Mouse (Mus musculus): ENCODE data around the gene Ckap5. TPM values are rescaled to one million over a fixed set of nuclear protein-coding genes. Genes with fewer than 3 reads are reported as not detected.
"Not testable (repeated sequence)": the region's sequence is repeated elsewhere in the genome, so short reads cannot be mapped to it uniquely, and the experiment has no call there.

The Ckap5 gene
- 100 to 1,000 TPM; 120 to 134 TPM for total RNA-seq (2021)
- long read RNA-seq, experiment 1, full-length matches to known transcripts: 66 of 159 reads
- long read RNA-seq, experiment 1, partial matches to known transcripts: 67 of 159 reads
- long read RNA-seq, experiment 1, other reads (novel, unspliced or antisense): 26 of 159 reads
- long read RNA-seq, experiment 2, full-length matches to known transcripts: 51 of 156 reads
- long read RNA-seq, experiment 2, partial matches to known transcripts: 84 of 156 reads
- long read RNA-seq, experiment 2, other reads (novel, unspliced or antisense): 21 of 156 reads

DNA sequence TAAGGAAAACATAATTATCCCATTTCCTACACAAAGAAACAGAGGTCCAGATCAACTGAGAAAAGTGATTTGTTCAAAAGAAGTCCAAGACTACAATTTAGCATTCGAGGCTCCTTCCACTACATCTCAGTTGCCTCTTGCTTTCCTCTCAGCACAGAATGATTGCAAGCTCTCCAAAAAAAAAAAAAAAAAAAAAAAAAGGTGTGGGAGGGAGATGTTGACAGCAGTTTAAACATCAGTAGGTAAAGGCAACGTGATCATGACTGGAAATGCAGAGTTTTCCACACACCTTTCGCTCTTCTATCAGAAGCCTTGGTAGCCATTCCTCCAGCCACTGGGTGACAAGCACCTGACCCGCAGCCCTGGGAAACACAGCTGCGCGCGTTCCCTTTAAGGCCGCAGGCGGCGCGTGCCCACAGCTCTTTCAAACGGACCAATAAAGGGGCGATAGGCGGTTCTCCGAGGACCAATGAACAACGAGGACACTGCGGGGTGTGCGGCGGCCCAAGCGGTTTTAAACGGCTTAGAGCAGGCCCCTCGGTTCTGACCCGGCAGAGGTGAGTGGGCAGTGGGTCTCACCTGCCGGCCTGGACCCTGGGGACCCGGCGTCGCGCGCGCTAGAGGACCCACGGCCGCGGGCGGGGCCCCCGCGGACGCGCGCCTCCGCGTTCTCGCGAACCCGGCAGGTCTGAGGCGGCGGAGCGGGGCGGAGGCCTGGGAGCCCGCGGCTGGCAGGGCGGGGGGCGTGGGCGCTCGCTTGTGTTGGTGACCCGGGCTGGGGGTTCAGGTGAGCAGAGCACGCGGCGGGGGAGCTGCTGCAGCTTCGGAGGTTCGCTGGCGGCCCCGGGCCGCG, at the start of gene Ckap5:
TSS of gene Ckap5 (plus strand) at position 469 of the 853 bp plus-strand sequence.
- peak within 1 kb of the TSS; percentile 92 for H3K4me3 ChIP-seq
- DNase-seq (ENCODE audit: extremely low spot score in 1 of 2, low spot score in 2 of 2): peak; percentile 92
- intact Hi-C loops (cut with DNase I): no loop called here
- TF ChIP-seq CTCF (IDR thresholded peaks at IDR 0.05): peak; percentile 59
- H3K27ac ChIP-seq: peak within 1 kb of the TSS; percentile 86

DNA sequence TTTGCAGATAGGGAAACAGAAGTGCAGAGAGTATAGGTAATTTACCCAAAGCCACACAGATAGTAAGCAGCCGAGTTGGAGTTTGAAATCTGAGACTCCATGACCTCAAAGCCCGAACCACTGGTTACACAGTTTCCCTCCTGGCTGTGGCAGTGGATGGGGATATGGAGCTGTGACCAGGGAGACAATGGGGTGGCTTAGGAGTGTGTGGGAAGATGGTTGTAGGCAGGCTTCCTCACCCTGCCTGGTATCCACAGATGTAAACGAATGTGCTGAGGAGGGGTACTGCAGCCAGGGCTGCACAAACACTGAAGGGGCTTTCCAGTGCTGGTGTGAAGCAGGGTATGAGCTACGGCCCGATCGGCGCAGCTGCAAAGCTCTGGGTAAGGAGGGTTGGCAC, 49.7 kb upstream of the Ckap5 start:
- Histone ChIP-seq H3K4me3 (no peak overlapping the region), H3K27ac (no peak overlapping the region)
- DNase-seq (ENCODE audit: extremely low spot score in 1 of 2, low spot score in 2 of 2): no peak
- intact Hi-C loops (cut with DNase I): loop anchor here (1.0 kb wide), 2 partner anchors 18 to 149 kb away; no protein-coding TSS in a partner anchor
- TF ChIP-seq CTCF (IDR thresholded peaks at IDR 0.05): no peak

DNA sequence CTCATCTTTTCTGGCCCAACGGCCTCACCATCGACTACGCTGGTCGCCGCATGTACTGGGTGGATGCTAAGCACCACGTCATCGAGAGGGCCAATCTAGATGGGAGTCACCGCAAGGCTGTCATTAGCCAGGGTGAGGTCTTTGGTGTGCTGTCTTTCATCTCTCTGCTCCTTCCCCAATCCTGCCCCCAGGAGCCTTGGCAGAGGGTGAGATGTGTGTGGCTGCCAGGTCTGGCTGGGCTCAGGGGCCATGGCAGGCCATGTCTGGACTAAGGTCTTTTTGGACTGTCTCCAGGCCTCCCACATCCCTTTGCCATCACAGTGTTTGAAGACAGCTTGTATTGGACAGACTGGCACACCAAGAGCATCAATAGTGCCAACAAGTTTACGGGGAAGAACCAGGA, 46.2 kb upstream of the Ckap5 start:
- DNase-seq (ENCODE audit: extremely low spot score in 1 of 2, low spot score in 2 of 2): no peak
- no peak for TF ChIP-seq CTCF (IDR thresholded peaks at IDR 0.05)
- intact Hi-C loops (cut with DNase I): loop anchor here (2.0 kb wide), 1 partner anchor 366 kb away; no protein-coding TSS in a partner anchor
- Histone ChIP-seq H3K27ac (no peak overlapping the region), H3K4me3 (no peak overlapping the region)

DNA sequence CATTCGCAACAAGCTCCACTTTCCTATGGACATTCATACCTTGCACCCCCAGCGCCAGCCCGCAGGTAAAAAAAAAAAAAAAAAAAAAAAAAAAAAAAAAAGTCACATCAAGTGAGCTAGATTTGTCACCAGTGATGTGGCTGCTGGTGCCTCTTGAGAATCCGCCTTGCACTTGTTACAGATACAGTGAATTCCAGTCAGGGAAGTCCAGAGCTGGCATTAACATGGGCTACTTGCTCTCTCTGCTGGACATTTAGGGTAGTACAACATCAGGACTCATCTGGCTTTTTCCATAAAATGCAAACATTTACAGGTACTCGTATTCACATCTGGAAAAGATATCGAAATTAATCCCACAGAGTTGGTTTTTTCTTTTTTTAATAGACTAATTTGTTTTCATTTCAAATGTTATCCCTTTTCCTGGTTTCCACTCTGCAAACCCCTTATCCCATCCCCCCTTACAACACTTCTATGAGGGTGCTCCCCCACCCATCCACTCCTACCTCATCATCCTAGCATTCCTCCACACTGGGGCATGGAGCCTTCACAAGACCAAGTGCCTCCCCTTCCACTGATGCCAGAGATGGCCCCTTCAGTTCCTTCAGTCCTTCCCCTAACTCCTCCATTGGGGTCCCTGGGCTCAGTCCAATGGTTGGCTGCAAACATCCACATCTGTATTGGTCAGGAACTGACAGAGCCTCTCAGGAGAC, 45.6 kb upstream of the Ckap5 start:
- peak; percentile 80 for TF ChIP-seq CTCF (IDR thresholded peaks at IDR 0.05)
- intact Hi-C loops (cut with DNase I): loop anchor here (1.0 to 2.0 kb wide), 2 partner anchors 195 to 366 kb away; no protein-coding TSS in a partner anchor
- Histone ChIP-seq H3K27ac (no peak overlapping the region), H3K4me3 (no peak overlapping the region)
- DNase-seq (ENCODE audit: extremely low spot score in 1 of 2, low spot score in 2 of 2): peak; percentile 58 to 61

DNA sequence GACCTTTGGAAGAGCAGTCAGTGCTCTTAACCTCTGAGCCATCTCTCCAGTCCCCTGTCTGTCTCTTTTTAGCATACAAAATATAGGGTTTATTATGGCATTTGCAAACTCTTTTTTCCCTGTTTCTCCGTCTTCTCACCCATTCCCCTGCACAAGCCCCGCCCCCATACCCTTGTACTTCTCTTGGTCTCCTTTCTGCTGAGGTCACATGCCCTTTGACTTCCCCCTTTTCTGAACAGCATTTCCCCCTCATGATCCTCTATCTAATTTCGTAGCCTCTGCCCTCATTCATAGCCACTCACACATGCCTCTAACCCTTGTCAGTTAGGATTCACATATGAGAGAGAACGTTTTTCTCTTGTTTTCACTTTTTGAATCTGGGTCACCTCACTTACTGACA, 41.9 kb upstream of the Ckap5 start:
- Histone ChIP-seq H3K27ac (no peak overlapping the region), H3K4me3 (no peak overlapping the region)
- intact Hi-C loops (cut with DNase I): no loop called here
- no peak for DNase-seq (ENCODE audit: extremely low spot score in 1 of 2, low spot score in 2 of 2)
- no peak for TF ChIP-seq CTCF (IDR thresholded peaks at IDR 0.05)

DNA sequence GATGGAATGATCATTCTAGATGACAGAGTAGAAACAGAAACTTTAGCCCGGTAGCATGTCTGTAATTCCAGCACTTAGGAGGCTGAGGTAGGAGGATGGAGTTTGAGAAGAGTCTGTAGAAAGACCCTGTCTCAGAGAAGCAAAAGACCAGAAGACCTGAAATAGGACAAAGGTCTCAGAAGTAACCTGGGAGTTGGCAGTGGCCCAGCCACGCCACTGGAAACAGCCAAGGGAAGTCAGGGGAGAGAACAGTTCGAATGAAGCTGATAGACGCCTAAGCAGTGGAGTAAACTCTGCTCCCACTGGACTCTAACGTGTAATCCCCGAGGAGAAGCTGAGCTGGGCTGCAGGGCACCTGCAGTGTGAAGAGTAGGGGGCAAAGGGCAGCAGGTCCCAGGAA, 41.3 kb upstream of the Ckap5 start:
- no peak for TF ChIP-seq CTCF (IDR thresholded peaks at IDR 0.05)
- no peak for DNase-seq (ENCODE audit: extremely low spot score in 1 of 2, low spot score in 2 of 2)
- intact Hi-C loops (cut with DNase I): no loop called here

DNA sequence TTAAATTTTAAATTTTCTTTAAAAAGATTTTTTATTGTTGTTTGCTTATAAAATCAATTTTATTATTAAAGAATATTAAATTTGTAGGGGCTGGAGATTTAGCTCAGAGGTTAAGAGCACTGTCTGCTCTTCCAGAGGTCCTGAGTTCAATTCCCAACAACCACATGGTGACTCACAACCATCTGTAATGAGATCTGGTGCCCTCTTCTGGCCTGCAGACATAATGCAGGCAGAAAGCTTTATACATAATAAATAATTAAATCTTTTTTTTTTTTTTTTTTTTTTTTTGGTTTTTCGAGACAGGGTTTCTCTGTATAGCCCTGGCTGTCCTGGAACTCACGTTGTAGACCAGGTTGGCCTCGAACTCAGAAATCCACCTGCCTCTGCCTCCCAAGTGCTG, 39.3 kb upstream of the Ckap5 start:
- DNase-seq (ENCODE audit: extremely low spot score in 1 of 2, low spot score in 2 of 2); intact Hi-C loops (cut with DNase I); H3K4me3 ChIP-seq; H3K27ac ChIP-seq: not testable (repeated sequence)
- TF ChIP-seq CTCF (IDR thresholded peaks at IDR 0.05): peak; percentile 58

More for the DNA sequence above, 41.3 kb upstream of the Ckap5 start:
- no peak overlapping the region for H3K4me3 ChIP-seq
- H3K27ac ChIP-seq: no peak overlapping the region

DNA sequence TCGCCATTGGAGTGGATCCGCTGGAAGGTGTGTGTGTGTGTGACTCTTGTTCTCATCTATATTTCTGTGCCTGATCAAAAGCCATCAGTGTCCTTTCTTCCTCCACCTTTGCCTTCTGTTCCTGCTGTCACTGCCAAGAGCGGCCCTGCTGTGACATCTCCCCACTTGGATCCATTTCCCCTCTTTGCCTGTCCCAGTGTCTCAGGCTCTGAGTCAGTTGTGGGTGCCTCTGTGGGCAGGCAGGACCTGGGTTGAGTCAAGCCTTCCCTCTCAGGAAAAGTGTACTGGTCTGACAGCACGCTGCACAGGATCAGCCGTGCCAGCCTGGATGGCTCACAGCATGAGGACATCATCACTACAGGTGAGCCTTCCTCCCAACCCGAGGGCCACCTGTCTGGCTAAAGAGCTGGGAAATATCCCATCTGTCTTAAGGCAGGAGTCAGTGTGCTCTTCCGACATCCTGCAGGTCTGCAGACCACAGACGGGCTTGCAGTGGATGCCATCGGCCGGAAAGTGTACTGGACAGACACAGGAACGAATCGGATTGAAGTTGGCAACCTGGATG, 34.4 kb upstream of the Ckap5 start:
- TF ChIP-seq CTCF (IDR thresholded peaks at IDR 0.05): no peak
- H3K27ac ChIP-seq: no peak overlapping the region
- intact Hi-C loops (cut with DNase I): no loop called here
- DNase-seq (ENCODE audit: extremely low spot score in 1 of 2, low spot score in 2 of 2): no peak
- no peak overlapping the region for H3K4me3 ChIP-seq

DNA sequence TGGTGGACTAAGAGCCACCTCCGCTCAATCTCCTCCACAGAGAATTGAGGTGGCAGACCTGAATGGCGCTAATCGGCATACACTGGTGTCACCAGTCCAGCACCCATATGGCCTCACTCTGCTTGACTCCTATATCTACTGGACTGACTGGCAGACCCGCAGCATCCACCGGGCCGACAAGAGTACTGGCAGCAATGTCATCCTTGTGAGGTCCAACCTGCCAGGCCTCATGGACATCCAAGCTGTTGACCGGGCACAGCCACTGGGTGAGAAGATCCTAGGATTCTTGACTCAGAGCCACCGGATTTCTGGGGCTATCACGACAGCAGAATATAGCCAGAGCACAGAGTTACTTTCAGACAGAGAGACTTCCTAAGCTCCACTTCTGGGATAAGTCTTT, 32.6 kb upstream of the Ckap5 start:
- intact Hi-C loops (cut with DNase I): no loop called here
- H3K4me3 ChIP-seq: no peak overlapping the region
- no peak for DNase-seq (ENCODE audit: extremely low spot score in 1 of 2, low spot score in 2 of 2)
- no peak overlapping the region for H3K27ac ChIP-seq
- TF ChIP-seq CTCF (IDR thresholded peaks at IDR 0.05): no peak

DNA sequence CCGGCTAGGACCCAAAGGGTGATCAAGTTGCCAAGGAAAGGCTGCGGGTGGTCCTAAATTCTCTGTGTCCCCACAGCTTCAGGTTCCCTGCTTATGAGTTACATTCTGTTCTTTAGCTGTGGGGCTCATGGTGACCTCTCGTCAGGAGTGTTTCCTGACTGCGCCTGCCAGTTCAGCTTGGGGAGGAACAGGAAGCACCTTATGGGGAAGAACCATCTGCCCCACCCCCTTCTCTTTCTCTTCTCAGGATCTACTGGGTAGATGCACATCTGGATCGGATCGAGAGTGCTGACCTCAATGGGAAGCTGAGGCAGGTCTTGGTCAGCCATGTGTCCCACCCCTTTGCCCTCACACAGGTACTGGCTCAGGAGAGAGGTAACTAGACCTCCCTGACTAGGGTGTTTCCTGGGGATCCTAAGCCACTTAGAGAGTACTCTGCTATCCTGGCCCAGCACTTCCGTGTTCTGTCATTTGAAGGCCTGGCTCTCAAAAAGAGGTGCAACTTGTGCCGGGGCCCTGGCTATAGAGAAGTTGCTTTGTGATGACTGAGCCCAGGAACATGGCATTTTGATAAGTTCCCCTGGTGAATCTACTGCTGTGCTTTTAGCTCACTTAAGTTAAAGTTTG, 28.4 kb upstream of the Ckap5 start:
- intact Hi-C loops (cut with DNase I): no loop called here
- no peak for DNase-seq (ENCODE audit: extremely low spot score in 1 of 2, low spot score in 2 of 2)
- no peak for TF ChIP-seq CTCF (IDR thresholded peaks at IDR 0.05)
- no peak overlapping the region for H3K4me3 ChIP-seq
- H3K27ac ChIP-seq: no peak overlapping the region

DNA sequence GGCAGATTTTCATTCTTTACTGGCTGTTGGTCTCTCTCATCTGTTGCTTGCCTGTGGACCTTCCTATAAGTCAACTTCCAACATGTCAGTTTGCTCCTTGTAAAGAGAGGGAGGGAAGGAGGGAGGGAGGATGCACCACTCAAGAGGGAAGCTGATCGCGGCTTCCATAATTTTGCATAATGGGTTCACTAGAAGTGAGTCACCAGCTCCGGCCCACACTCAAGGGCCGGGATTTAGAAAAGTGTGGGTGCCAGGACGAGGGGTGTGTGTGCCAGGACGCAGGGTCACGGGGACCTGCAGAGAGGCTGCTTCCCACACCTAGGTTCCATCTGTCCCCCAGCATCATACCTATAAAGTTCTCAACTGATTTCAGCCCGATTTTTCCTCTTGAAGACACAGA, 18.5 kb upstream of the Ckap5 start:
- intact Hi-C loops (cut with DNase I): no loop called here
- no peak overlapping the region for H3K27ac ChIP-seq
- no peak for DNase-seq (ENCODE audit: extremely low spot score in 1 of 2, low spot score in 2 of 2)
- no peak for TF ChIP-seq CTCF (IDR thresholded peaks at IDR 0.05)
- no peak overlapping the region for H3K4me3 ChIP-seq

All from left cerebral cortex, adult 2 months (tissue).